Mouse (Mus musculus) gastrocnemius, adult 18-20 months (tissue): Measurements from ENCODE around the gene Tmem216. TPM values are rescaled to one million over a fixed set of nuclear protein-coding genes. Genes with fewer than 3 reads are reported as not detected.

Experiments
- DNase-seq: peaks from one replicate; pipeline ENCODE4 v3.0.0; 2021; ENCODE audit warnings: low spot score
- long read RNA-seq, 2 experiments: library from polyadenylated mRNA; stranded (forward); transcript quantifications; one replicate each; pipeline ENCODE4 v2.0.0; 2021
- total RNA-seq, 2 experiments: library from RNA; stranded (reverse); gene quantifications; 2 replicates each; pipeline ENCODE4 v1.2.3; 2021

Gene Tmem216
- total RNA-seq = 1 to 10 TPM; 3.0 to 3.2 TPM
- long read RNA-seq, experiment 1 = 0 reads
- long read RNA-seq, experiment 2, partial matches to known transcripts = 0 of 7 reads
- long read RNA-seq, experiment 2, other reads (novel, unspliced or antisense) = 1 of 7 reads

- DNase-seq = peak; percentile 80
Measured at GRCm38 (mm10) chr19:10555624-10556510, at the start of gene Tmem216. Tmem216 (minus strand) TSS chr19:10556238.

DNA sequence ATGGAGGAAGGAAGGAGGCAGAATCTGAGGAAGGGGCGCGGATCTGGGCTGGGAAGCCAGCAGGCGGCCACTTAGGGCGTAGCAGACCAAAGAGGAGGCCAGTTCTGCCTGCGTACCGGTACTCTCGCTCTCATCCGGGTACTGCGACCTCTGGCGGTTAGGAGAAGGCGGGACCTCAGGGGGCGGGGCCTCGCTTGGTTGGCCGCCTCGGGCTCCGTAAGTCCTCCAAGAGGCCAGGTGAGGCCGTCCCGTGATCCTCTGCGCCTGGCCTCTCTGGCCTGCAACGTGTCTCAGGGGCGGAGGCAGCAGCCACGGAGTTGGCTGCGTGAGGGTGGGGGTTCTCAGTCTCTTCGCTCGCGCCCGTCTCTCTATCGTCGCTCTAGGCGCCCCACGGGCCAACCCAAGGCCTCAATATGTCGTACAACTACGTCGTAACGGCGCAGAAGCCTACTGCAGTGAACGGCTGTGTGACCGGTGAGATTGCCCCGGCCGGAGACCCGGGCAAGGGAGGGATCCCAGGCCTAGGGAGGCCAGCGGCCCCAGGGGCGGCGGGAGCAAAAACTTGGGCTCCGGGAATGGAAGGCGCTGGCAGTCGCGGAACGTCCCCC is 49.4 kb upstream of the Tmem216 start, which contains the start of the genes Ddb1 and Tkfc:
Ddb1 (plus strand) TSS at position 35 of the 608 bp plus-strand sequence.
Tkfc (minus strand) TSS at position 362 of the 608 bp plus-strand sequence.
- peak; percentile 99 for DNase-seq

DNA sequence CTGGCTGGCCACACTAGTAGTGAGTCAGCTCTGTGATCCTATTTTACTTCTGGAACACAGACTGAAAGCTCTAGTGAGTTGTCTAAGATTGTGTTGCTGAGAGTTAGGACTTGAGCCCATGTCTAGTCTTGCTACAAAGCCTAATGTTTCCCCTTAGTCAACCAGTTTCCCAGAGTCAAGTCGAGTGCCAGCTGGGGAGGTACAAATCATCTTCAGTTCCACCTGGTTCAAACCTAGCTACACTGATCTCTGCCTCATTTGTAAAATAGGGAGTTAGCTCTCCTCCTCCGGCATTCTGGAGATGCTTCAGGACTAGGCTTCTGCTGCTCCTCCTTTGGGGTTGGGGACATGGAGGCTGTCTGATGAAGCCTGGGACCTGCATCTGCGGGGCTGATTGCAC is 48.5 kb upstream of the Tmem216 start:
- DNase-seq = no peak

DNA sequence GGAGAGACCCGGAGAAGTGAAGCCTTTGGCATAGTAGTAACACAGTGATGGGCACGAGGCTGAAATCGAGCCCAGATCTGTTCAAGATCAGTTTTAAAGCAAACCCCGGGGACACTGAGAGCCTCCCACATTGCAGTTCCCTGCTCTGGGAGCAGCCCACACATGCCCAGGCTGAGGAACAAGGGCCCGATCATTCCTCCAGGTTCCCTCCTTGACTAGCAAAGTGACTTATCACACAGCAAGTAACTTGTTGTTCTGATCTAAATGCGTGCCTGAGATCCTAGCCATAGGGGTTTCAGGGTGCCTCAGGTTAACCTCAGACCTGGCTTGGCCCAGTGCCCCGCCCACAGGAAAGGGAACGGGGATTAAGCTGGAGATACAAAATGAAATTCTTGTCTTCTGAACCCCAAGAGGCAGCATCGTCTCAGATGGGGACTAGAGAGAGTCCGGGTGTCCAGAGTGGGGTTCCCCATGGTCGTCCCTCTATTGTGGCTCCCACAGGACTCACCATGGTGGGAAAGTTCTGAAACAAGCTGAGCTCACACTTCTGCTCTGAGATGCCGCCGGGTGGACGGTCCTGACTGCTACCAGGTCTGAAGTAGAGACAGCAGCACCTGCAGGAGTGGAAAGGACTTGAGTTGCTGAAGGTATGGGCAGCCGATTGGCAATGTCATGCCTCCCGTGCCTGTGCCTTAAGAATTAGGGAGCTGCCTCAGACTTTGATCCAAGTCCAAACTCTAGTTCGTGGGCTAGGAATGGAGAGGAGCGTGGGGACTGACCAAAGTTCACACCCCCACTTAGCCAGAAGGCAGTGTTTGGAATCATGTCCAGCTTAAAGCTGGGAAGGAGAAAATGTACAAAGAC is 47.9 kb upstream of the Tmem216 start:
- no peak for DNase-seq

GRCm38 (mm10) chr19:10602787-10603186 is 46.7 kb upstream of the Tmem216 start:
- DNase-seq = peak; percentile 83

DNA sequence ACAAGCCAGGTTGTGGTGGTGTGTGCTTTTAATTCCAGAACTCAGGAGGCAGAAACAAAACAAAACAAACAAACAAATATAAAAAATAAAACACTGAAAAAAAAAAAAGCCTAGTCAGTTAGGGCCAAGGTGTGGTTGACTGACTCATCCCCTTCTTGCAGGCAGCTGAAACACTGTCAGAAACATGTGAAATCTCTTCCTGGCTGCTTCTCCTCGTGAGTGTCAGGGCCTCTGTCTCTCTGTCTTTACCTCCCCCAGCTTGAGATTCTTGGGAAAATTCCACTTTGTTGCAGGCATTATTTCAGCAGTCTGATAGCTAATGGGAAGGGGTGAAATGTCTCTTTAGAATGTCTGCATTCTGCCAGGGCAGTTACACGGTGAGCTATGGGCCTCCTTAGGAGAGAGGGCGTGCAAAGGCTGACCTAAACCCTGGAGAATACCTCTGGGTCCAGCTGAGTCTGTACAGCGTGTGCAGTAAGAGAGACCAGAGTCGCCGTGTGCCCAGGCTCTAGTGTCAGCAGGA is 46.3 kb upstream of the Tmem216 start:
- no peak for DNase-seq

DNA sequence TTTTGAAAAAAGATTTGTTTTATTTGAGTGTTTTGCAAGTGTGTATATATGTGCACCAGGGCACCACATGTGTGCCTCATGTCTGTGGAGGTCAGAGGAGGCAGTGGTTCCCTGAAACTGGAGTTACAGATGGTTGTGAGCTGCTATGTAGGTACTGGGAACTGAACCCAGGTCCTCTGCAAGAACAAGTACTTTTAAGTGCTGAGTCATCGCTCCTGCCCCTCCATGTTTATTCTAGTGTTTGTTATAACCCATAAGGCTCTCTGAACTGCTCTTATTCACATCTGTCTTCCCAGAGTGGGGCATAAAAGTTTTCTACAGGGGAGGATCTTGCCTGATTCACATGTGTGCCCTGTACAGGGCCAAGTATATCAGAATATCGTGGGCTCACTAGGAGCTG is 43.6 kb upstream of the Tmem216 start:
- no peak for DNase-seq

DNA sequence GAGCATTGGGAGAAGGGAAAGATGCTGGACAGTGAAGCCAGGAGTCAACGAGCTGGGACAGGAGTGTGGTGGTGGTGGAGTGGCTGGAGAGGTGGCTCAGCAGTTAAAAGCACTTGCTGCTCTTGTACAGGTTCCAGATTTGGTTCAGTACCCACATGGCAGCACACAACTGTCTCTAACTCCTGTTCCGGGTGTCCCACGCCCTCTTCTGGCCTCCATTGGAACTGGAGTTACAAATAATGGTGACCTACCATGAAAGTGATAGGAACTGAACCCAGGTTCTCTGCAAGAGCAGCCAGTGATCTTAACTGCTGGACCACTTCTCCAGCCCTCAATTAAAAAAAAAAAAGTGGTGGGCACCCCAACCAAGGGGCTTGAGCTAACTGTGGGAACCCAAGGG is 42.1 kb upstream of the Tmem216 start:
- DNase-seq = no peak

- DNase-seq = no peak
Measured at GRCm38 (mm10) chr19:10591659-10592377, 35.8 kb upstream of the Tmem216 start.

DNA sequence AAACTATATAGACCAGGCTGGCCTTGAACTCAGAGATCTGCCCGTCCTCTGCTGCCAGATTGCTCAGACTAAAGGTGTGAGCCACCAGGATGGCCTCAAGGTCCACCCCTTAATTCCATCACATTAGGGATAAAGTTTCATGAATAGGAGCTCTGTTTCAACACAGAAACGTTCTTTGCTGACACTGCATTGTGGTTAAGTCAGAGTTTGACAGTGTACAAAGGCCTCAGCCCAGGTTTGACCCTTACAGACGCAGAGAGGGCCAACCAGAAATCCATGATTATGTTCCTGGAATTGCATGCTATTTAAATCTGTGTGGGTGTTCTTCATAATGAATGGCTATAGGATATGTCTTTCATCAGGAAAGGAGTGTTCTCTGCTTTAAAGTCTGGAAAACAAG is 34.3 kb upstream of the Tmem216 start:
- DNase-seq = no peak

- no peak for DNase-seq
Measured at GRCm38 (mm10) chr19:10589127-10589857, 33.3 kb upstream of the Tmem216 start.

GRCm38 (mm10) chr19:10587231-10587630 is 31.2 kb upstream of the Tmem216 start:
- DNase-seq = no peak

DNA sequence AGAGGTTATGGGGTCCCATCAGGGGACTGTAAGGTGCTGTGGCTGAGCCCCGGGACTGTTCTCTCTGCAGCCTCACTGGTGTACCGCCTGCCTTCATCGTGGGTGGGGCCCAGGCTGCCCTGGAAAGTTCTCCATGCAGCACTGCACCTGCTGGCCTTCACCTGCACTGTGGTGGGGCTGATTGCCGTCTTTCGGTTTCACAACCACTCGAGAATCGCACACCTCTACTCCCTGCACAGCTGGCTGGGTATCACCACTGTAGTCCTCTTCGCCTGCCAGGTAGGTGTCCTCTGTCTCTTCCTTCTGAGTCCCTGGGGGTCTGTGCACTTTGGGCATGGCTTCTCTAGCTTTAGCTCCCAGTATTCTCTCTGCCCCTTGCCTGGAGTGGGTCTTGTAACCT is 29.1 kb upstream of the Tmem216 start:
- no peak for DNase-seq

- DNase-seq = no peak
Measured at GRCm38 (mm10) chr19:10583550-10584146, 27.6 kb upstream of the Tmem216 start.

- DNase-seq = no peak
Measured at GRCm38 (mm10) chr19:10581984-10582383, 25.9 kb upstream of the Tmem216 start.

DNA sequence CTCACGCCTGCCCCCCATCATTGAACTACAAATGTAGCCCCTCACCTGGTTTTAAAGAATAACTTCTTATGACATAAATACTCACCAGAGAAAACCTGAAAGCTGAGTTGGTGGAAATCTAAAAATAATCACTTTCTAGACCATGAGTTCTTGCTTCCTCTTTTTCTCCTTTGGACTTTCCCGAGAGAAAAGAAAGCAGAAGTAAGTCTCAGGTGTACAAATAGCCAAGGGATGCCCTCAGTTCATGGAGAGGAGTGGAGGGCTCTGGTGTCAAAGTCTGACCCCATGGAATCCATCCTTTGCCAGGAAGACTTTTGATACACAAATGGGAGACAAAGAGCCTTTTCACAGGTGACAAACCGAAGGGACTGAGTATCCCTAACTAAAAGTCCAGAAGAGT is 24.7 kb upstream of the Tmem216 start:
- no peak for DNase-seq

DNA sequence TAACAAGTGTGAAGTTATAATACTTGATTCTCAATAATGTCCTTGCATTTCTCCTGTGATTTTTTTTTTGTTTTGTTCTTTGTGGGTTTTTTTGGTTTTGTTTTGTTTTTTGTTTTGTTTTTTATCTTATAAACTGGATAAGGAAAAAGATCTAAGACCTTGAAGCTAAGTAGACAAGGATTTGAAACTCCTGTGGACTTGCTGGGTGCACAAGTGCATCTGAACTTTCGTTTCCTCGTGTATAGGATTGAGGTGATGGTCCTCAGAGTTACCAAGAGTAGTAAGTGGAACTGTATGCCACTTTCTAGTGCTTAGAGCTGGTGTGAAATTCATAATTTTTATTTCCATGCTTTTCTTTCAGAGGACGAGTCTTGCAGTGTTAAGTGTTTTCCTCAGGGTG is 24.1 kb upstream of the Tmem216 start:
- DNase-seq = no peak

- DNase-seq = peak; percentile 94
Measured at GRCm38 (mm10) chr19:10576690-10577561, 20.9 kb upstream of the Tmem216 start, which contains the start of the genes Cyb561a3 and Tmem138. Cyb561a3 (plus strand) TSS chr19:10577172. Tmem138 (minus strand) TSS chr19:10577362.
